Mouse (Mus musculus): ENCODE measurements around the gene BC051142. TPM values are rescaled to one million over a fixed set of nuclear protein-coding genes. Genes with fewer than 3 reads are reported as not detected.

The BC051142 gene
- total RNA-seq, 1 experiment = not detected

- DNase-seq (ENCODE audit: low read depth, low spot score) = no peak
- no peak overlapping the region; the same call in 1 of the 2 replicates for H3K27ac ChIP-seq (ENCODE audit: insufficient read depth, low read depth, low read length, poor library complexity, severe bottlenecking)
- in situ Hi-C loops (cut with MboI; ENCODE audit: low sequenced_read_pairs in 2 of 2, unreplicated experiment in 2 of 2) = no loop called here
- peaks cover 3 to 6% of the 10 kb centered on the region in 2 experiments; a peak in 2 of 4 replicates for H3K4me1 ChIP-seq (ENCODE audit: control insufficient read depth in 2 of 2, insufficient read depth in 2 of 2, low read length in 2 of 2, poor library complexity in 1 of 2)
- TF ChIP-seq HCFC1 (IDR thresholded peaks at IDR 0.05; ENCODE audit: borderline replicate concordance, insufficient read depth, low read length) (no peak), ZC3H11A (IDR thresholded peaks at IDR 0.05; ENCODE audit: borderline replicate concordance, low read depth, low read length) (no peak), ZNF384 (IDR thresholded peaks at IDR 0.05; ENCODE audit: low read depth, low read length) (no peak), CHD2 (IDR thresholded peaks at IDR 0.05; ENCODE audit: low read depth, low read length) (no peak), MAFK (IDR thresholded peaks at IDR 0.05; ENCODE audit: insufficient read depth, low read depth, low read length) (no peak)
- H3K36me3 ChIP-seq (ENCODE audit: control insufficient read depth, insufficient read depth, low read length, poor library complexity, severe bottlenecking) = no peaks in the 10 kb centered on the region
- no peak overlapping the region for H3K4me3 ChIP-seq (ENCODE audit: insufficient read depth in 1 of 2, low read depth in 1 of 2, low read length in 2 of 2, poor library complexity in 1 of 2, severe bottlenecking in 1 of 2)
- H3K9me3 ChIP-seq (ENCODE audit: control insufficient read depth, insufficient read depth, low read depth, low read length) = no peaks in the 10 kb centered on the region
- H3K9ac ChIP-seq (ENCODE audit: insufficient read depth, low read depth, low read length, poor library complexity, severe bottlenecking) = no peak overlapping the region
Measured at GRCm38 (mm10) chr17:34379451-34379850, 19.2 kb upstream of the BC051142 start.

GRCm38 (mm10) chr17:34381876-34382275 is 16.7 kb upstream of the BC051142 start:
- Histone ChIP-seq H3K36me3 (ENCODE audit: control insufficient read depth, insufficient read depth, low read length, poor library complexity, severe bottlenecking) (no peaks in the 10 kb centered on the region), H3K4me3 (ENCODE audit: insufficient read depth in 1 of 2, low read depth in 1 of 2, low read length in 2 of 2, poor library complexity in 1 of 2, severe bottlenecking in 1 of 2) (no peak overlapping the region), H3K9me3 (ENCODE audit: control insufficient read depth, insufficient read depth, low read depth, low read length) (no peaks in the 10 kb centered on the region), H3K9ac (ENCODE audit: insufficient read depth, low read depth, low read length, poor library complexity, severe bottlenecking) (no peak overlapping the region), H3K27ac (ENCODE audit: insufficient read depth, low read depth, low read length, poor library complexity, severe bottlenecking) (no peak overlapping the region), H3K4me1 (ENCODE audit: control insufficient read depth in 2 of 2, insufficient read depth in 2 of 2, low read length in 2 of 2, poor library complexity in 1 of 2) (peaks cover 3 to 6% of the 10 kb centered on the region in 2 experiments; a peak in 2 of 4 replicates)
- TF ChIP-seq ZC3H11A (IDR thresholded peaks at IDR 0.05; ENCODE audit: borderline replicate concordance, low read depth, low read length) = no peak
- TF ChIP-seq MAFK (IDR thresholded peaks at IDR 0.05; ENCODE audit: insufficient read depth, low read depth, low read length) = no peak
- TF ChIP-seq ZNF384 (IDR thresholded peaks at IDR 0.05; ENCODE audit: low read depth, low read length) = no peak
- no peak for TF ChIP-seq HCFC1 (IDR thresholded peaks at IDR 0.05; ENCODE audit: borderline replicate concordance, insufficient read depth, low read length)
- TF ChIP-seq CHD2 (IDR thresholded peaks at IDR 0.05; ENCODE audit: low read depth, low read length) = no peak
- in situ Hi-C loops (cut with MboI; ENCODE audit: low sequenced_read_pairs in 2 of 2, unreplicated experiment in 2 of 2) = no loop called here
- peak; percentile 65 for DNase-seq (ENCODE audit: low read depth, low spot score)

DNA sequence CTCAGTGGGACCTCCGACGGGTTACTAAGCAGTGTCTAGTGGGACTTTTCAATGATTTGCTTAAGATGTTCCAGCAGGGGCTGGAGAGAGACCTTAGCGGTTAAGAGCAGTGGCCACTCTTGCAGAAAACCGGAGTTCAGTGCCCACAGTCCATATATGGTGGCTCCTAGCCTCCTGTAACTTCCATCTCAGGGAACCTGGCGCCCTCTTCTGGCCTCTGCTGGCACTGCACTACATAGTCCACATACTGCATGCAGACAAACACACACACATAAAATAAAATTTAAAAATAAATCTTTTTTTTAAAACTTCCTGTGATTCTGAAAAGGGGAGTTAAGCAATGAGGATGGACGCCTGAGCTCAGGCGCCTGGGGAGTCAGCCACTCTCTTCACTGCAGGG is 15.4 kb upstream of the BC051142 start:
- in situ Hi-C loops (cut with MboI; ENCODE audit: low sequenced_read_pairs in 2 of 2, unreplicated experiment in 2 of 2) = no loop called here
- TF ChIP-seq ZC3H11A (IDR thresholded peaks at IDR 0.05; ENCODE audit: borderline replicate concordance, low read depth, low read length) = 0 out of 2 replicates have a peak, but pooled peaks have one; percentile 8
- no peak for TF ChIP-seq HCFC1 (IDR thresholded peaks at IDR 0.05; ENCODE audit: borderline replicate concordance, insufficient read depth, low read length)
- Histone ChIP-seq H3K9me3 (ENCODE audit: control insufficient read depth, insufficient read depth, low read depth, low read length) (no peaks in the 10 kb centered on the region), H3K36me3 (ENCODE audit: control insufficient read depth, insufficient read depth, low read length, poor library complexity, severe bottlenecking) (no peaks in the 10 kb centered on the region), H3K27ac (ENCODE audit: insufficient read depth, low read depth, low read length, poor library complexity, severe bottlenecking) (no peak overlapping the region), H3K4me1 (ENCODE audit: control insufficient read depth in 2 of 2, insufficient read depth in 2 of 2, low read length in 2 of 2, poor library complexity in 1 of 2) (peaks cover 3 to 6% of the 10 kb centered on the region in 2 experiments; a peak in 2 of 4 replicates), H3K4me3 (ENCODE audit: insufficient read depth in 1 of 2, low read depth in 1 of 2, low read length in 2 of 2, poor library complexity in 1 of 2, severe bottlenecking in 1 of 2) (no peak overlapping the region), H3K9ac (ENCODE audit: insufficient read depth, low read depth, low read length, poor library complexity, severe bottlenecking) (no peak overlapping the region)
- DNase-seq (ENCODE audit: low read depth, low spot score) = peak; percentile 49

DNA sequence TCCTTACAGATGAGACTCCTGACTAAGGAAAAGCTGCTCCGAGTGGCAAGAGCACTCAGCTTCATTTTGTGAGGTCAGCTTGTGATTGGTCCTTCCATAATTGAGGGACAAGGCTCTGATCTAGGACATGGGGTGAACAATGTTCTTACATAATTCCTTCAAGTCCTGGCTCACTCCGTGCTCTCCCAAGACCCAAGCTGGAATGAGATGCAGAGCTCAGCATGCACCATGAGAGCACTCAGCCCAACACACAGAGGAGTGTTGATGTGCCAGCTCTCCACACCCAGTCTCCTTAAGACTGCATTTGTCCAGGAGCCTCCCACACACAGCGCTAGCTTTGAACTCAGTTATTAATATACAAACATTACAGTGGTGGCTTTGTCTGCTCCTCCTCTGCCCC is 13.9 kb upstream of the BC051142 start:
- no peak overlapping the region for H3K27ac ChIP-seq (ENCODE audit: insufficient read depth, low read depth, low read length, poor library complexity, severe bottlenecking)
- no peak for TF ChIP-seq ZNF384 (IDR thresholded peaks at IDR 0.05; ENCODE audit: low read depth, low read length)
- no peak for TF ChIP-seq HCFC1 (IDR thresholded peaks at IDR 0.05; ENCODE audit: borderline replicate concordance, insufficient read depth, low read length)
- no peak for TF ChIP-seq CHD2 (IDR thresholded peaks at IDR 0.05; ENCODE audit: low read depth, low read length)
- no peak for TF ChIP-seq ZC3H11A (IDR thresholded peaks at IDR 0.05; ENCODE audit: borderline replicate concordance, low read depth, low read length)
- no peak for TF ChIP-seq MAFK (IDR thresholded peaks at IDR 0.05; ENCODE audit: insufficient read depth, low read depth, low read length)
- no peak overlapping the region for H3K9ac ChIP-seq (ENCODE audit: insufficient read depth, low read depth, low read length, poor library complexity, severe bottlenecking)
- H3K36me3 ChIP-seq (ENCODE audit: control insufficient read depth, insufficient read depth, low read length, poor library complexity, severe bottlenecking) = no peaks in the 10 kb centered on the region
- no peak for DNase-seq (ENCODE audit: low read depth, low spot score)
- no peak overlapping the region for H3K4me3 ChIP-seq (ENCODE audit: insufficient read depth in 1 of 2, low read depth in 1 of 2, low read length in 2 of 2, poor library complexity in 1 of 2, severe bottlenecking in 1 of 2)
- in situ Hi-C loops (cut with MboI; ENCODE audit: low sequenced_read_pairs in 2 of 2, unreplicated experiment in 2 of 2) = no loop called here
- peaks cover 3 to 6% of the 10 kb centered on the region in 2 experiments; a peak in 2 of 4 replicates for H3K4me1 ChIP-seq (ENCODE audit: control insufficient read depth in 2 of 2, insufficient read depth in 2 of 2, low read length in 2 of 2, poor library complexity in 1 of 2)
- no peaks in the 10 kb centered on the region for H3K9me3 ChIP-seq (ENCODE audit: control insufficient read depth, insufficient read depth, low read depth, low read length)

DNA sequence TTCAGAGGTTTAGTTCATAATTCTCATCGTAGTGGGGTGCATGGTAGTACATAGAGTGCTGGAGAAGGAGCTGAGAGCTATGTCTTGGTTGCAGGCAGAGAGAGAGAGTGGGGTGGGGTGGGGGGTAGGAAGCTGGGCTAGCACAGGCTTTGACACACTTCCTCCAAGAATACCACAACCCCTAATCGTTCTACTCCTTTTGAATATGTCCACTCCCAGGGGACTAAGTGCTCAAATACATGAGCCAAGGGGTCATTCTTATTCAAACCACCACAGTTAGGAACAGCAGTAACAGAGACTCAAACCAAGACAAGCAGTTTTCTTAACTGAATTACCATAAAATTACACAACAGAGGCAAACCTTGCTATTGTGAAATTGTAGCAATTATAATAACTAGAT is 12.0 kb upstream of the BC051142 start:
- H3K4me1 ChIP-seq (ENCODE audit: control insufficient read depth in 2 of 2, insufficient read depth in 2 of 2, low read length in 2 of 2, poor library complexity in 1 of 2) = peaks cover 3 to 4% of the 10 kb centered on the region in 2 experiments; a peak in 2 of 4 replicates
- TF ChIP-seq CHD2 (IDR thresholded peaks at IDR 0.05; ENCODE audit: low read depth, low read length) (no peak), MAFK (IDR thresholded peaks at IDR 0.05; ENCODE audit: insufficient read depth, low read depth, low read length) (no peak), ZNF384 (IDR thresholded peaks at IDR 0.05; ENCODE audit: low read depth, low read length) (no peak), HCFC1 (IDR thresholded peaks at IDR 0.05; ENCODE audit: borderline replicate concordance, insufficient read depth, low read length) (no peak), ZC3H11A (IDR thresholded peaks at IDR 0.05; ENCODE audit: borderline replicate concordance, low read depth, low read length) (no peak)
- in situ Hi-C loops (cut with MboI; ENCODE audit: low sequenced_read_pairs in 2 of 2, unreplicated experiment in 2 of 2) = no loop called here

More for the DNA sequence above, 12.0 kb upstream of the BC051142 start:
- H3K27ac ChIP-seq (ENCODE audit: insufficient read depth, low read depth, low read length, poor library complexity, severe bottlenecking) = no peak overlapping the region
- no peaks in the 10 kb centered on the region for H3K9me3 ChIP-seq (ENCODE audit: control insufficient read depth, insufficient read depth, low read depth, low read length)
- no peak overlapping the region for H3K9ac ChIP-seq (ENCODE audit: insufficient read depth, low read depth, low read length, poor library complexity, severe bottlenecking)
- no peaks in the 10 kb centered on the region for H3K36me3 ChIP-seq (ENCODE audit: control insufficient read depth, insufficient read depth, low read length, poor library complexity, severe bottlenecking)
- no peak for DNase-seq (ENCODE audit: low read depth, low spot score)
- H3K4me3 ChIP-seq (ENCODE audit: insufficient read depth in 1 of 2, low read depth in 1 of 2, low read length in 2 of 2, poor library complexity in 1 of 2, severe bottlenecking in 1 of 2) = no peak overlapping the region
